Comparison of ENCODE assay signal across 32 mouse cellular contexts in genomic region chr14:93832511-93832910, GRCm38 (mm10). TPM values are rescaled to one million over a fixed set of nuclear protein-coding genes. Genes with fewer than 3 reads are reported as not detected.
"Had no signal": no experiment of that assay in that cellular context is flagged by ENCODE, and none has a peak within 500 bp of the region (broad histone marks: within the 10 kb centered on the region; RNA-seq: fewer than 3 reads in every experiment).

No protein-coding gene starts in this region.

- DNase-seq: heart, postnatal 10 days; heart, postnatal 36 days; heart, postnatal 4 days; kidney, adult 11 months; kidney, adult 18-20 months; kidney, adult 2 months; kidney, adult 8-10 months; kidney, adult 9 months; kidney, postnatal 10 days; kidney, postnatal 14 days; kidney, postnatal 25 days; kidney, postnatal 36 days; kidney, postnatal 4 days; layer of hippocampus, adult 9-11 months; layer of hippocampus, postnatal 36 days had no signal

- ATAC-seq: hindbrain, embryonic 16.5 days; hindbrain, postnatal 0 days; inflammation-experienced regulatory T-cells, adult 6 months; intestine, embryonic 15.5 days; intestine, embryonic 16.5 days; intestine, postnatal 0 days had no signal

- H3K4me3 ChIP-seq: heart, embryonic 12.5 days; heart, embryonic 13.5 days; heart, embryonic 15.5 days; hindbrain, embryonic 10.5 days; hindbrain, embryonic 12.5 days; hindbrain, embryonic 13.5 days; hindbrain, embryonic 15.5 days; intestine, embryonic 15.5 days; kidney, embryonic 15.5 days; layer of hippocampus, adult 2 months; left cerebral cortex, adult 2 months had no signal

- H3K4me1 ChIP-seq: heart, embryonic 12.5 days; heart, embryonic 13.5 days; heart, embryonic 15.5 days; hindbrain, embryonic 10.5 days; hindbrain, embryonic 12.5 days; hindbrain, embryonic 13.5 days; hindbrain, embryonic 15.5 days; intestine, embryonic 15.5 days; kidney, embryonic 15.5 days had no signal

- H3K36me3 ChIP-seq: heart, embryonic 12.5 days; heart, embryonic 13.5 days; heart, embryonic 15.5 days; hindbrain, embryonic 10.5 days; hindbrain, embryonic 12.5 days; hindbrain, embryonic 13.5 days; hindbrain, embryonic 15.5 days; intestine, embryonic 15.5 days; kidney, embryonic 15.5 days had no signal

- H3K27me3 ChIP-seq: heart, embryonic 12.5 days; heart, embryonic 13.5 days; heart, embryonic 15.5 days; hindbrain, embryonic 12.5 days; hindbrain, embryonic 13.5 days; hindbrain, embryonic 15.5 days; intestine, embryonic 15.5 days; kidney, embryonic 15.5 days had no signal

- H3K9me3 ChIP-seq: heart, embryonic 12.5 days; heart, embryonic 13.5 days; heart, embryonic 15.5 days; hindbrain, embryonic 10.5 days; hindbrain, embryonic 12.5 days; hindbrain, embryonic 13.5 days; hindbrain, embryonic 15.5 days; intestine, embryonic 15.5 days; kidney, embryonic 15.5 days had no signal

RNA-seq across cellular contexts. Expression of gene Pcdh9, which starts 58.0 kb away (rescaled TPM):
- total RNA-seq: hematopoietic stem cell, adult 5-6 weeks had no signal
- polyA plus RNA-seq: inflammation-experienced regulatory T-cells, adult 6 months had no signal
